Comparison of ENCODE assay signal across 10 mouse cellular contexts in the genomic region with DNA sequence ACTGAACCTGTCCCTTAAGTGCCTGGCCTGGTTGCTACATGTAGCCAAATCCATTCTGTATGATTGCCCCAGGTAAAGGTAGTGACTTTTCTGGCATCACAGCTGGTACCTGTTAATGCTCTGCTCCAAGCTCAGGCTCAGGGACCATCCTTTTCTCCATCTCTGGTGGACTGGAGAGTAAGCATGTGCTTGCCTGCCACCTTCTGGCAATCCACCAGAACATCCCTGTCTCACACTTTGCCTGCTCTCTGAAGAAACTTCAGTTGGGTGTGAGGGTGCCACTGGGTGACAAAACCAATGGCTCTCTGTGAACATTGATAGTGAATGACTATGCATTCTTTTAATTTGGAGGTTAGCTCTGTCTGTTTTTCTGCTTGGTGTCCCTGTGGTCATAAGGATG. TPM values are rescaled to one million over a fixed set of nuclear protein-coding genes. Genes with fewer than 3 reads are reported as not detected.
DNase-seq lines count a peak whose midpoint lies in the region; ATAC-seq and TF ChIP-seq lines count a peak whose summit lies in the region.
"Had no signal": no experiment of that assay in that cellular context is flagged by ENCODE, and none has a peak within 500 bp of the region (broad histone marks: within the 10 kb centered on the region; RNA-seq: fewer than 3 reads in every experiment).

No protein-coding gene starts in this region.

- peaks cover 17% of the 10 kb centered on the region for H3K36me3 ChIP-seq in hindbrain, embryonic 11.5 days (ENCODE audit: control insufficient read depth, insufficient read depth, low read length)
- H3K36me3 ChIP-seq in hindbrain, embryonic 12.5 days = peaks cover 78% of the 10 kb centered on the region
- peaks cover 89% of the 10 kb centered on the region for H3K36me3 ChIP-seq in G1E (replicated peaks)
- peaks cover 62% of the 10 kb centered on the region for H3K36me3 ChIP-seq in hindbrain, postnatal 0 days (ENCODE audit: insufficient read depth, low read length)

- peak; percentile 11 for DNase-seq in hindbrain, embryonic 11.5 days (ENCODE audit: low spot score)
- DNase-seq in 416B (ENCODE audit: low read depth) = peak; percentile 52
- peak; percentile 22 for DNase-seq in G1E (ENCODE audit: low spot score)
- peak; percentile 73 for DNase-seq in hindbrain, postnatal 0 days (ENCODE audit: low spot score)
- DNase-seq in retina, postnatal 1 day = peak; percentile 38
- DNase-seq in ovary, adult 18-20 months (ENCODE audit: low spot score) = no peak

- no peak overlapping the region for H3K9ac ChIP-seq in hindbrain, embryonic 11.5 days (ENCODE audit: low read depth, low read length)
- H3K9ac ChIP-seq in hindbrain, embryonic 12.5 days = no peak overlapping the region
- no peak overlapping the region for H3K9ac ChIP-seq in hindbrain, postnatal 0 days (replicated peaks; ENCODE audit: low read length)
- H3K9ac ChIP-seq: embryonic facial prominence, embryonic 15.5 days; limb, embryonic 15.5 days had no signal

- H3K4me1 ChIP-seq in hindbrain, embryonic 11.5 days (replicated peaks; ENCODE audit: control insufficient read depth, insufficient read depth, low read length) = no peaks in the 10 kb centered on the region
- H3K4me1 ChIP-seq in hindbrain, embryonic 12.5 days = no peaks in the 10 kb centered on the region
- peaks cover 22% of the 10 kb centered on the region for H3K4me1 ChIP-seq in G1E (ENCODE audit: insufficient read depth, low read depth, low read length)
- no peaks in the 10 kb centered on the region for H3K4me1 ChIP-seq in hindbrain, postnatal 0 days (ENCODE audit: insufficient read depth, low read length)
- H3K4me1 ChIP-seq: embryonic facial prominence, embryonic 15.5 days; limb, embryonic 15.5 days had no signal

- no peak overlapping the region for H3K4me2 ChIP-seq in hindbrain, embryonic 11.5 days (replicated peaks; ENCODE audit: low read depth, low read length)
- H3K4me2 ChIP-seq in hindbrain, embryonic 12.5 days (replicated peaks) = no peak overlapping the region
- no peak overlapping the region for H3K4me2 ChIP-seq in hindbrain, postnatal 0 days (ENCODE audit: low read depth, low read length)
- H3K4me2 ChIP-seq: embryonic facial prominence, embryonic 15.5 days; limb, embryonic 15.5 days had no signal

- no peak overlapping the region for H3K4me3 ChIP-seq in hindbrain, embryonic 11.5 days (ENCODE audit: low read depth, low read length)
- no peak overlapping the region for H3K4me3 ChIP-seq in hindbrain, embryonic 12.5 days
- no peak overlapping the region for H3K4me3 ChIP-seq in G1E (ENCODE audit: low read depth, low read length)
- H3K4me3 ChIP-seq in hindbrain, postnatal 0 days (ENCODE audit: low read length) = no peak overlapping the region
- H3K4me3 ChIP-seq: embryonic facial prominence, embryonic 15.5 days; limb, embryonic 15.5 days had no signal

- no peaks in the 10 kb centered on the region for H3K27me3 ChIP-seq in hindbrain, embryonic 11.5 days (ENCODE audit: control insufficient read depth, insufficient read depth, low read length)
- H3K27me3 ChIP-seq in hindbrain, embryonic 12.5 days = no peaks in the 10 kb centered on the region
- H3K27me3 ChIP-seq in G1E (ENCODE audit: insufficient read depth, low read length) = no peaks in the 10 kb centered on the region
- H3K27me3 ChIP-seq in hindbrain, postnatal 0 days (ENCODE audit: insufficient read depth, low read length) = no peaks in the 10 kb centered on the region
- H3K27me3 ChIP-seq: embryonic facial prominence, embryonic 15.5 days; limb, embryonic 15.5 days had no signal

- TF ChIP-seq CTCF in G1E (IDR thresholded peaks at IDR 0.05; ENCODE audit: low read depth, low read length) = no peak
- peak; percentile 76 for TF ChIP-seq CTCF in hindbrain, postnatal 0 days (IDR thresholded peaks at IDR 0.05; ENCODE audit: low read depth)

- no peak overlapping the region for H3K27ac ChIP-seq in hindbrain, embryonic 11.5 days (ENCODE audit: low read depth, low read length)
- no peak overlapping the region for H3K27ac ChIP-seq in hindbrain, embryonic 12.5 days
- H3K27ac ChIP-seq in hindbrain, postnatal 0 days = no peak overlapping the region
- H3K27ac ChIP-seq: embryonic facial prominence, embryonic 15.5 days had no signal

- H3K9me3 ChIP-seq in hindbrain, embryonic 11.5 days (ENCODE audit: control insufficient read depth, low read length) = no peaks in the 10 kb centered on the region
- no peaks in the 10 kb centered on the region for H3K9me3 ChIP-seq in hindbrain, embryonic 12.5 days (replicated peaks)
- H3K9me3 ChIP-seq in G1E (replicated peaks) = no peaks in the 10 kb centered on the region
- H3K9me3 ChIP-seq in hindbrain, postnatal 0 days (ENCODE audit: low read length) = no peaks in the 10 kb centered on the region
- H3K9me3 ChIP-seq: embryonic facial prominence, embryonic 15.5 days; limb, embryonic 15.5 days had no signal

- ATAC-seq in hindbrain, embryonic 11.5 days (ENCODE audit: low FRiP score) = no peak
- no peak for ATAC-seq in hindbrain, embryonic 12.5 days (ENCODE audit: low FRiP score)
- ATAC-seq in G1E (ENCODE audit: extremely low read depth, insufficient number of reproducible peaks, low FRiP score, poor library complexity, severe bottlenecking) = no peak
- ATAC-seq in hindbrain, postnatal 0 days = peak; percentile 62; the same call in 1 of the 2 replicates
- ATAC-seq in cerebellum, adult (ENCODE audit: insufficient number of reproducible peaks, low FRiP score, low TSS enrichment) = no peak

RNA-seq across cellular contexts. Expression of a gene that starts 7.2 kb away (rescaled TPM):
- 6.9 and 7.9 TPM in 2 replicates for polyA plus RNA-seq in hindbrain, embryonic 11.5 days (2014; fragmentation: Nextera tagmentation; extraction: Ambion mirVana)
- 10.3 and 10.4 TPM in 2 replicates for polyA plus RNA-seq in hindbrain, embryonic 12.5 days (2016; fragmentation: Nextera tagmentation; extraction: Ambion mirVana)
- total RNA-seq in G1E (2014; fragmentation: Nextera tagmentation) (21.5 and 23.9 TPM in 2 replicates), G1E (2017) (7.1 and 7.5 TPM in 2 replicates)
- 1.4 and 1.9 TPM in 2 replicates for polyA plus RNA-seq in G1E (2012)
- total RNA-seq in hindbrain, postnatal 0 days (2014; rRNA removed) = 7.7 and 8.7 TPM in 2 replicates
- 8.1 and 8.5 TPM in 2 replicates for polyA plus RNA-seq in hindbrain, postnatal 0 days (2015; fragmentation: Nextera tagmentation; extraction: Ambion mirVana)

RNA-seq across cellular contexts. Expression of a gene that starts 35.8 kb away (rescaled TPM):
- 133 and 141 TPM in 2 replicates for polyA plus RNA-seq in hindbrain, embryonic 11.5 days (2014; fragmentation: Nextera tagmentation; extraction: Ambion mirVana)
- polyA plus RNA-seq in hindbrain, embryonic 12.5 days (2016; fragmentation: Nextera tagmentation; extraction: Ambion mirVana) = 123 and 127 TPM in 2 replicates
- total RNA-seq in G1E (2014; fragmentation: Nextera tagmentation) (41.7 and 42.7 TPM in 2 replicates), G1E (2017) (264 and 288 TPM in 2 replicates)
- polyA plus RNA-seq in G1E (2012) = 73.0 and 106 TPM in 2 replicates
- 130 and 131 TPM in 2 replicates for total RNA-seq in hindbrain, postnatal 0 days (2014; rRNA removed)
- polyA plus RNA-seq in hindbrain, postnatal 0 days (2015; fragmentation: Nextera tagmentation; extraction: Ambion mirVana) = 119 and 127 TPM in 2 replicates
